Mouse (Mus musculus) T-helper 1 cell (primary cell): Measurements from ENCODE around the gene 4931414P19Rik.
"Not testable (repeated sequence)": the region's sequence is repeated elsewhere in the genome, so short reads cannot be mapped to it uniquely, and the experiment has no call there.

Experiments
- in situ Hi-C: fragments of 300-600 bp; cut with MboI, MseI; formaldehyde crosslinking; loops from one replicate; pipeline ENCODE4 v1.15.1; 2025; ENCODE audit warnings: high pct_unique_total_duplicates

Gene 4931414P19Rik

DNA sequence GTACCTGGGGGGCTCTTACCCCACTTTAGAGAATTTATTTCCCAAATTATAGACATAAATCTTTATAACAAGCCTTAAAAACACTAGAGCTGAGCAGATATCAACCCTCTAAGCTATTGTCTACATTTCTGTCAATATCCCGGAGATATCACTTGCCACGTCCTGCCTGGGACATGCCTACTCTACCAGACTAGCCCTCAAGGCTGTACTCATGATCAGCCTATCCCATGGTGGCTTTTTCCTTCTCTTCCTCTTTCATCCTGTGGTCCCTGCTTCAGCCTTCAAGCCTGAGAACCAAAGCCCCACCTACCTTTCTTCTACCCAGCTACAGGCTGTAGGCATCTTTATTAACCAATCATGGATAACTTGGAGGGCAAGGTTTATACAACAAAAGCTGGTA is 24.0 kb upstream of the 4931414P19Rik start:
- in situ Hi-C loops = no loop called here

DNA sequence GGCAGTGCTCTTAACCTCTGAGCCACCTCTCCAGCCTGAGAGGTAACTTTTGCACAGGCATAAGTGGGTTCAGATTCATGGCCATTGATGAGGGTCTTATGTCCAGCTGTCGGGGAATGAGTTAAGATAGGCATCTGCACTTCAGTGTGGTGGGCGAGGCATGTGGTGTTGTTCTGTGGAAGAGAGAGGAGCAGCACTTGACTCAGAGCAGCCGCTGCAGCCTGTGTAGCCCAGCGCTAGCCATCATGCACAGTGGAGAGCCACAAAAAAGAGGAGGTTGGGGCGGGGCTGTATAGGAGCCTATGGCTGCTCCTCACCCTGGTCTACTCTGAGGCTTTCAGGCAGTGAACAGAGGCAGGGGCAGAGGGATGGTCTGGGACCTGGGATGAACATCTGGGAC is 22.3 kb upstream of the 4931414P19Rik start:
- in situ Hi-C loops = no loop called here

DNA sequence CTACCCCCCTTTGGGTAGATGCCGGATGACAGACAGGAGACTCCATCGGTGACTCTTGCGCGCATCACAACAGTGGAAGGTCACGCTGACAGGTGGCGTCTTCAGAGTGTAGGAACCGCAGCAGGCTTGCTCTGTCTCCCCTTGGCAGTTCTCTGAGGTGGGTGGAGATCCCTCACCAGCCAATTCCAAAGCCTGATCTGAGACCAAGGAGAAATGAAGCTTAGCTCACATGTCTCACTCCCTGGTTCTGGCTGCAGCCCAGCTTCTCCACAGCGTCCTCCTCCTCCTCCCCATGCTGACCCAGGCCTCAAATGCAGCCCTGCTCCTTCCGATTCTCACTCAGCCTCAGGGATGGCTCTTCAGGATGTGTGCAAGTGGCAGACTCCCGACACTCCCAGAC is 19.2 kb upstream of the 4931414P19Rik start:
- in situ Hi-C loops = no loop called here

DNA sequence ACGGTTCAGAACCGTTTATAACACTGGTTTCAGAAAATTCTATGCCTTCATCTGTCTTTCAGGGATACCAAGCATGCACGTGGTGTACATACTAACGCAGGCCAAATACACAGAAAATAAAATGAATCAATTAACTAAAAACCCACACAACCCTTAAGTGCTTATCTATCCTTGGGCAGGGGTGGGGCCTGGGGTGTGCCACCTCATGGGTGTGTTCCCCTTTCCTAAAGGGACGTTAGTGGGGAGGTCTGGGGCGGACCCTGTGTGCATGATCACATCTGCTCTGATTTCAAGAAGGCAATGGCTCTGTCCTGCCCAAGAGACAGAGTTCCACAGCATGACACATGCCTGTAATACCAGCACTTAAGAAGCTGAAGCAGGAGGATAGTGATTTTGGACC is 17.5 kb upstream of the 4931414P19Rik start:
- in situ Hi-C loops = no loop called here

DNA sequence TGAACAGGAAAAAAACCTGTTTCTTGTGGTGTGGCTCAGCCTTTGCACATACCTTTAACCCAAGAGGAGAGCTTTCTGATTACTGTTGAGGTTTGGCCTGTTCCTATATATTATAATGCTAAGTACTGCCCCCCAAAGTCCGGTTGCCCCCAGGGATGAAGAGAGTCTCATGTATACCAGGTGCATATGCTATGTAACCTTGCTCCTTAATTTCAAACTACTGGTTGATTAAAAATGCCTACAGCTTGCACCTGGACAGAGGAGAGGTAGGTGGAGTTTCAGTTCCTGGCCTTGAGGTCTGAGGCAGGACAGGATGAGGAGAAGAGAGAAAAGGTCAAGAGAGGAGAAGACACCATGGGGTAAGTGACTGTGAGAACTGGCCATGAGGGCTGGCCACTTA is 15.3 kb upstream of the 4931414P19Rik start, which contains the start of gene Psmb11:
Gene Psmb11 (plus strand): TSS at position 301 of the 400 bp plus-strand sequence.
- in situ Hi-C loops = no loop called here

DNA sequence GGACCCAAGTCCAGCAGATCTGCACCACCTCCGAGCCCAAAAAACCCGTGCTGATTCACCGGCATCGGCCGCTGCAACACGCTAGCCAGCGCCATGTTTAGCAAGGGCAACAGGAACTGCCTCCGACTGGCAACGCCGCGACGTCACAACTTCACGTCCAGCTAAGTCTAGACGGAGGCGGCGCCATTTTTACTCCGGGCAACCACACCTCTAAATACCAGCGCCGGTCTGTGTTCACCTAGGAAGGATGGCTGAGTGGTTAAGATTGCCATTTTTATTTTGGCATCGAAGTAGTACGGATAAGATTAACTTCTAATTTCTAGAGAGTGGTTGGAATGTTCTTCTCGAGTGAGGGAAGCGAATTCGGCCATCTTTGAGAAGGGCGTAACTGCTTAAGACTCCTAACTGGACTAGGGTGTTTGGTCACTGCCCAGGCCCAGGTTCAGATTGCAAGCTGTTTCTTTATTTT is 12.1 kb upstream of the 4931414P19Rik start, which contains the start of gene Psmb5:
Gene Psmb5 (minus strand): TSS at position 126 of the 469 bp plus-strand sequence.
- in situ Hi-C loops = no loop called here

DNA sequence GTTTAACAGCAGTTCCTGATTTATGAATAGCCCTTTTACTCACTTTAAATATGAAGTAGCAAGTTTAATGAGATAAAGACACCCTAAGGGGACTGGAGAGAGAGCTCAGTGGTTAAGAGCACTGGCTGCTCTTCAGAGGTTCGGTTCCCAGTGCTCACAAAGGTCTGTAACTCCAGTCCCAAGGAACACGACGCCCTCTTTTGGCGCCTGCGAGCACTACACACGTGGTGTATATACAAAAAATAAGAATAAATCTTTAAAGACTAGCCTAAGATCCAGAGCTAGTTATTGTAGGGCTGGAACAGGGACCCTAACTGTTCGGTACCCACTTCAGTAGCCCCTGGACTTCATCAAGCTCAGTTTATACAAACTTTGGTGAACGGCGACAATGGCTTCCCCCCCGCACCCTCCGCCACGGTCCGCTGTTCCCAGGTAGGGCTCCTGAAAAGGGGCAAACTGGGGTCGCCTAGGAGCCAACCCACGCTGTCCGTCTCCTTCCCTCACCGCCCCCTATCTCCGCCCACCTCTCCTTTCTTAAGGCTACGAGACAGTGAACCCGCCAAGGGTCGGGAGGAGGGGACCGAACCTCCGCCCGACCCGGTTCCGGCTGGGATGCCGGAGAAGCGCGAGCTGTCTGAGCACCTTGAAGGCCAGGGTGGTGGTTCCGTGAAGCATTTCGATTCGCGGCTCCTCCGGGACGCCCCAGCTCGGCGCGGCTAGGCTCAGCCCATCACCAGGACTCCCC is 11.5 kb upstream of the 4931414P19Rik start:
- in situ Hi-C loops = no loop called here

DNA sequence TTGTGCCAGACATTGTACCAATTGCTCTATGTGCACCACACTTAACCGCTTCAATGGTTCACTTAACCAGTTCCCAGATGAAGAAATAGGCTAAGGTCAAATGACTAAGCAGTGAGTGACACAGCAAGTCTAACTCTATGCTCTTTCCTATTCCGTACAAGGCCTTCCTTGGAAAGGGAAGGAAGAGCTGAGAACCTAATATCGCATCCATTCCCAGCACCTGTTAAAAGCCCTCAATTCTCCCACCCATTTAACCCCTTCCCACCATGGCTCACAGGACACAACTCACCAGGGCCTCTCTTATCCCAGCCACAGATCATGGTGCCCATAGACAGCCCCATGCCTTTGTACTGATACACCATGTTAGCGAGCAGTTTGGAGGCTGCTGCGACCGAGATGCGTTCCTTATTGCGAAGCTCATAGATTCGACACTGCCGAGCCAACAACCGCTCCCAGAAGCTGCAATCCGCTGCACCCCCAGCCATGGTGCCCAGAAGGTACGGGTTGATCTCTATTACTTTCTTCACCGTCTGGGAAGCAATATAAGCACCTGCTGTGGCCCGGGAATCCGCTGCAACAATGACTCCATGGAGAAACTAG is 10.5 kb upstream of the 4931414P19Rik start:
- in situ Hi-C loops = no loop called here

DNA sequence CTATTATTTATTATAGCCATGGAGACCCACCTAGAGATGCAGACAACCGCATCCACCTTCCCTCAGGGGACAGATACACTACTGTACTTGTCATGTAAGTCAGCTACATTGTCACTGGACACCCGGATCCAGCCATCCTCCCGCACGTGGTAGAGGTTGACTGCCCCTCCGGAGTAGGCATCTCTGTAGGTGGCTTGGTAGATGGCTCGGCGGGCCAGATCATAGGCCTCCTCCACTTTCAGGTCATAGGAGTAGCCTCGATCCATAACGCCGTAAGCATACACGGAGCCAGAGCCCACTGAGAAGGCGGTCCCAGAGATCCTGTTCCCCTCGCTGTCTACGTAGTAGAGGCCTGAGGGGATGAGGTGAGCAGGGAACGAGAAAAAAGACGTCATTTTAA is 8.3 kb upstream of the 4931414P19Rik start:
- in situ Hi-C loops = not testable (repeated sequence)

DNA sequence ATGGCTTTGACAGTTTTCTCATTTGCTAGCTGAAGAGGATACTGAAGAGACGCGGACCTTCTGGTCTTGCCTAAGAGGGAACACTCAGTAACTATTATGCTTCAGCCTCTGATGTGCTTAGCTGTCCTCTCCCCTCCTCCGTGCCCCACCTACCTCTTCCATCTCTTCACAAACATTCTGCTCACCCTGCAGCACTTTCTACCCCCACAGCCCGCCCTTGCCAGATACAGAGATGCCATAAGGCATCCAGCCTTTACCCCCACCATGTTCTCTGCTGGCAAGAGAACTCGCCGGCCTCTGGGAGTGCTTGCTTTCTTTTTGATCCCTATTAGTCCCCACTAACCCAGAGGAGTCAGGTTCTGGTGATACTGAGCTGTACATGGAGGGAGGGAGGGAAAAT is 4.9 kb upstream of the 4931414P19Rik start:
- in situ Hi-C loops = no loop called here

DNA sequence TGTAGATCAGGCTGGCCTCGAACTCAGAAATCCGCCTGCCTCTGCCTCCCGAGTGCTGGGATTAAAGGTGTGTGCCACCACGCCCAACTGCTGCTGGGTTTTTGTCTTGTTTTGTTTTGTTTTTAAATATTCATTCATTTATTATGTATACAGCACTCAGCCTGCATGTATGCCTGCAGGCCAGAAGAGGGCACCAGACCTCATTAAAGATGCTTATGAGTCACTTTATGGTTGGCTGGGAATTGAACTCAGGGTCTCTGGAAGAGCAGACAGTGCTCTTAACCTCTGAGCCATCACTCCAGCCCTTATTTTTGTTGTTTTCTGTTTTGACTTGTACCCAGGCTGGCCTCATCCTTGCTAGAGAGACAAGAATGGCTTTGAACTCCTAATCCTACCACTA is 4.2 kb upstream of the 4931414P19Rik start:
- in situ Hi-C loops = no loop called here

DNA sequence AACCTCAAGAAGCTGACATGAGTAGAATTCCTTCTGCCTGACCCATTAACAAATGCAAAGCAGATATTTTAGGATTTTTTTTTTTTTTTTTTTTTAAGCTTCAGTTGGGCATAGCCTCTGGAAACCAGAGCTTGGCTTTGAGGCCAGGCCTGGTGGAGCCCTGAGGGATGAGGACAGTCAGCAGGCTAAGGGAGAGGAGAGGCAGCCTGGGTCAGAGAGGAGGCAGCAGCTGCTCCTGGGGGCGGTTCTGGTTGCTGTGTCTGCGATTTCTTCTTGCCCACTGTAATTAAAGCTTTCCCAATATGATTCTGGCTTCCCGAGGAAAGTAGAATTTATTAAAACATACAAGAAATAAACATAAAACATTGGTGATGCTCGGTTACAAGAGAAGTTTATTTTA is 3.5 kb upstream of the 4931414P19Rik start:
- in situ Hi-C loops = no loop called here

DNA sequence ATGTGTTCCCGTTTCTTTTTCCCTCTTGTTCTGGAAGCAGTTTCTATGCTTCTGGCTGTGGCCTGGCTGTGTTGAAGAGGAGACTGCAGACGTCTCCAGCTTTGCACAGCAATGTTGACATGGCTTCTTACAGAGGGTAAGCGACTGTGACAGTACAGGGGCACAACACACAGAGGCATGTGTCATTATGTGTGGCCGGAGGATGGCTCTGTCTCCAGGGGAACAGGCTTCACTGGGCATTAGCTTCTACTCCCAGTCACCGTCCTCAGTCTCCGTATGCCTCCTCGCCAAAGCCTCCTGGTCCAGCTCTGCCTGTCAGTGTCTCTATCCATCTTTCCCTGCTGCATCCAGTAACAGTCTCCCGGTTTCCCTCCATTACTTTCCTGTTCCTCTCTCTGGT is 1.4 kb upstream of the 4931414P19Rik start:
- in situ Hi-C loops = no loop called here

DNA sequence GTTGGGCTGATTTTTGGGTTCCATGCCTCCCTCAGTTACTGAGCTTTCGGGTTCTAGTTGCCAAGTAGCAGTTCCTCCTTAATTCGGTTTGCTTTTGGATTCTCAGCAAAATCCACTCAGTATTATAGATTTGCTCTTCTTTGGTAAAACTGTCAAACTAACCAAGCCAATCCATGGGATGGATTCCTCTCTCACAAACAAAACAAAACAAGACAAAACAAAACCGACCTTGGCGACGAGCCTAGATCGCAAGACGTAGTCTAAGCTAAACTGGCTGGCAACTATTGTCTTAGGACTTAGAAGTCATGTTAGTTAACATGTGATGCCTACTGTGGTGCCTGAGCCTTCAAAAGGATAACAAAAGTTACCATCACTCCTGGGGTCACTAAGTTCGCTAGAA is 2.1 kb downstream of the 4931414P19Rik start:
- in situ Hi-C loops = no loop called here

DNA sequence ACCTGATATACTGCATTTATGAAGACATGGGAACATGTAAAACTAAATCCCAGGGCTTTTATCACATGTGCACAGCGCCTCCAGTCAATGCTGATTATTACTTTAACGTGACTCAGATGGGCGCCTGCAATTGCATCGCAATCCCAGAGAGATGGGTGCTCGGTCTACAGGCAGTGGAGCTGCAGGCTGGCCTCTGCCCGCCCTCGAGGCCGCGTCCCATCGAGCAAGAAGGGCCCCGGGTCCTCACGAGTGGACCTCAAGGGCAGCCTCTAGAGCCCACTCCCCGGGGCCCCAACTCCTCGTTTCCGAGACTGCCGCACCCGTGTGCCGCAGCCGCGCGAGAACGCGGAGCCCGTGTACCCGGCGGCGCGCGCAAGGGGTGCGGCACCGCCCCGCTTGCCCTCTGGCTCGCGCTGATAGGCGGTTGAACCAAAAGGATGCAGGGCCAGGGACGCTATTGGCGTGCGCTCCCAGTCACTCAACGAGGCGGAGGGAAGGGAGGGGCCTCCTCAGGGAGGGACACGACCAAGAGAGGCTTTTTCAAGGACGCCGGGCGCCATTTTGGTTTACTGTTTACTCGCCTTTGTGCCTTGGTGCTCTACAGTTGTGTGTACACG is 2.6 kb downstream of the 4931414P19Rik start:
- in situ Hi-C loops = no loop called here

DNA sequence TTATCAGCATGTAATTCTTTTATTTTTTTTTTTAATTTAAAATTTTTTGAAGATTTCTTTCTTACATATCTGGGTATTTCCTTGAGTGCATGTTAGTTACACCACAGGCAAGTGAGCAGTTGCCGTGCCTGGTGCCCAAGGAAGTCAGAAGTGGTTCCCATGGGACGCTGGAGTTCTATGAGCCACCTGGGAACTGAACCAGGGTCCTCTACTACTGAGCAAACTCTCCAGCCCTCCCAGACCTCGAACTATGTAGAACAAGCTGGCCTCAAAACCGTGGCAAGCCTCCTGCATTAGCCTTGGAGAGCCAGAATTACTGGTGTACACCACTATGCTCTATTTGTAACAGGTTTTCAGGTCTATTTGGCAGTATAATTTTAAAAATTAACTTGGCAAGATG is 3.2 kb downstream of the 4931414P19Rik start:
- in situ Hi-C loops = no loop called here

DNA sequence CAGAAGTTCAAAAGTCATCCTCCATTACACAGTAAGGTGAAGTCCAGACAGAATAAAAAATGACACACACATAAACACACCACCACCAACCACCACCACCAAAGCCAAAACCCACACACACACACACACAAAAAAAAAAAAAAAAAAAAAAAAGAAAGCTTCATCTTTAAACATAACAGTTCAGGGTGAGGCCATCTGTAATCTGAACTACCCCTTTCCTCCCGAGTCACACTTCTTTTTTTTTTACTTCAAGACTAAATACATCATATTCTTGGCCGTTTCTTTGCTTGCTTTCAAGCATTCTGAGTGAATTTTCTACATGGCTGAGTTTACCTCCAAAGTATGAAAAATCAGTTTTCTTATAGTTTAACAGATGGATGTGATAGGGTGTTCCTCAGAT is 4.2 kb downstream of the 4931414P19Rik start:
- in situ Hi-C loops = no loop called here

DNA sequence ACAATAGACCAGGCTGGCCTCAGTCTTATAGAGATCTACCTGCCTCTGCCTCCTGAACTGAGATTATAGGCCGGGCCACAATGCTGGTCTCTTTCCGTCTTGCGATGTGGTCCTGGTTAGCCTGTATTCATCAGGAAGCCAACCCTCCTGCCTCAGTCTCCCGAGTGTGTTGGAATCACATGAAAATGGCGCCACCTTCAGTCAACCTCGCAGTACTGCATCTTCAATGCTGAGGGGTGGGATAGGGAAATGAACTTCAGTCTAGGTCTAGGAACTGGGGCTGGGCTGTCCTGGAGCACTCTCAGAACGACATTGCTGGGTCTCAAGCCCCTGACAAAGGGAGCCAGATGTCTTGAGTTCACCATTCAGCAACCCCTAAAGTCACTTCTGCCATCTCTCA is 8.7 kb downstream of the 4931414P19Rik start:
- in situ Hi-C loops = loop anchor here (5.0 kb wide), 1 partner anchor 80 kb away; the partner anchor contains the start of gene Prmt5

DNA sequence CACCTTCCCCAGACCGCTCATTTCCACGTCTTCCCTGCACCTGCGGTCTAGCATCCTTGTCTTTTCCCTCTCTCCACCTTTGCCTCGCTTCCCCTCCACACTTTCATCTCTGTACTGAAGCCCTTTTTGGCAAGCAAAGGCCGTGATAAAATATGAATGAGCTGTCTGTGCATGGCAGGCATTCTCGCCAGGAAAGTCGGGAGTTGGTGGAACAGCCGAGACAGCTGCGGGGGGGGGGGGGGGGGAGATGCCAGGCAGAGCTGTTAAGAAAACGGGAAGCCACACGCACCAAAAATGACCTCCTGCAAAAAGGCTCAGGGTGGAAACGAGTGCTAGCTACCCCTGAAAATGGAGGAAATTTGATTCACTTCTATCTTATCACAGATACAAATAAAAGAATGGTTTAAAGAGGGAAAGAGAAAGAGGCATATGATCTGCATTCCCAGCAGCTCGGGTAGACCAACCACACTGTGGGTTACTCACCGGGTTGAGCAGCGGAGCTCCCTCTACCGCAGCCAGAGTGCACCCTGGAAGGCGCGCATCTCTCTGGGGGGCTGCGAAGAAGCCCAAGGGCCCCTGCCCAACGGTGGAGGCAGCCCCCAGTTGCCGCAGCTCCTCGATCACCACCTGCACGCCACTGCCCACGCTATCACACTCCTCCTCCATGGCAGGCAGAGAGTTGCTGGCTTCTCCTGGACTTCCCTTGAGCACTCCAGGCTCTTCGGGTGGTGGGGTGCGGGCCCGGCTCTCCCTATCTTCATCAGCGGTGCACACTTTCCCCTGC is 11.0 kb downstream of the 4931414P19Rik start:
- in situ Hi-C loops = loop anchor here (5.0 kb wide), 1 partner anchor 78 kb away; the partner anchor contains the start of gene Prmt5

DNA sequence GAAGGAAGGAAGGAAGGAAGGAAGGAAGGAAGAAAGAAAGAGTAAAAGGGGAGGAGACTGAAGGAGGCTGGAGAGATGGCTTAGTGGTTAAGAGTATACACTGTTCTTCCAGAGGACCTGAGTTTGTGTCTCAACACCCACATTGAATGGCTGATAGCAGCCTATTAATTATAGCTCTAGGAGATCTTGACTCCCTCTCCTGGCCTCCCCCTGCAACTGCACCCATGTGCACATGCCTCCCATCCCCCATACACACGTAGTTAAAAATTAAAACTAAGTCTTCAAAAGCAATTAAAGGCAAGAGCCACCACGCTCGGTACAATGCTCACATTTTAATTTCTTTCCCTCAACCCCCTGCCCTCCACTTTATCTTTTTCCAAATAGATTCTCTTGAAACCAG is 11.7 kb downstream of the 4931414P19Rik start:
- in situ Hi-C loops = no loop called here

DNA sequence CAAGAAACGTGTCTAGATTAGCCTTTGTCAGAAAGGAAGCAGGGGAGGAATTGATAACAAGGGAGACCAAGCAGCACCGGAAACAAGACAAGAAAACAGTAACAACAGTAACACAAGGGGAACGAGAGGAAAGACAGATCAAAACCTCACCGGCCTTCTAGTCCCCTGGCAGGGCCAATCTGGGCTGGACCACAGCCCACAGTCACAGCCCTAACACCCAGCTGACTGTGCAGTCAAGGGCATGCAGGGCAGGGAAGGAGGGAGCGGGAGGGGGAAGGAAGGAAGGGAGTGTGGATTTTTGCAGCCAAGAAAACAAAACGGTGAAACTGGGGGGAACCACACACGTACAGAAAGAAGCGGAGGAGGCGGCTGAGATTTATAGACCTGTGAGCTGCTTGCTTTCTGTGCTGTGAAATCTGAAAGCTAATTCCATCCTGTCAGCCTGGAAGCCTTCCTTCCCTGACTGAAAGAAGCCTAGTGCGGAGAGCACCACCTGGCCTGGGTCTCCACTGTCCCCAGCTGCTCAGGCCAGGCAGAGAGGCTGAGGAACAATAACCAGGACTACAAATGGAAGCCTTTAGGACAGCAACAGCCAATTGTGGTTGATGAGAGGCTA is 13.4 kb downstream of the 4931414P19Rik start:
- in situ Hi-C loops = no loop called here
